Mouse (Mus musculus): ENCODE data around the gene Herc4.

Gene Herc4

GRCm38 (mm10) chr10:63352111-63352510 is 108.5 kb downstream of the Herc4 start:
- no peak for DNase-seq (ENCODE audit: low spot score)

GRCm38 (mm10) chr10:63360502-63360901 is 116.9 kb downstream of the Herc4 start:
- DNase-seq (ENCODE audit: low spot score), result no peak

GRCm38 (mm10) chr10:63365918-63366455 is 122.4 kb downstream of the Herc4 start:
- DNase-seq (ENCODE audit: low spot score), result no peak

GRCm38 (mm10) chr10:63367386-63367785 is 123.8 kb downstream of the Herc4 start:
- DNase-seq (ENCODE audit: low spot score), result no peak

Data from ovary, adult 18-20 months (tissue).